Mouse (Mus musculus) heart, adult 2 months (tissue): ENCODE data around the gene Cep170. TPM values are rescaled to one million over a fixed set of nuclear protein-coding genes. Genes with fewer than 3 reads are reported as not detected.
A peak's percentile ranks its signal among the peaks of the same experiment; 100 is the strongest.

Experiments used
- DNase-seq, 2 experiments: peaks; one replicate each; pipeline ENCODE4 v3.0.0; 2021
- H3K27ac ChIP-seq: fragments of 200-600 bp; 2 replicates; pipeline ENCODE4 v1.8.1; 2022
- H3K27me3 ChIP-seq: fragments of 200-500 bp; 2 replicates; pipeline ENCODE4 v1.6.1; 2012; ENCODE audit warnings: mild to moderate bottlenecking, low read length, inconsistent platforms, mixed read lengths; ENCODE audit not compliant: control insufficient read depth, insufficient read depth
- H3K36me3 ChIP-seq: fragments of 200-500 bp; 2 replicates; pipeline ENCODE4 v1.6.1; 2012; ENCODE audit warnings: low read length, inconsistent platforms; ENCODE audit not compliant: control insufficient read depth, insufficient read depth
- H3K4me1 ChIP-seq: fragments of 200-500 bp; 2 replicates; pipeline ENCODE4 v1.6.1; 2011; ENCODE audit warnings: low read length; ENCODE audit not compliant: control insufficient read depth, insufficient read depth
- H3K4me3 ChIP-seq: fragments of 200-600 bp; 2 replicates; pipeline ENCODE4 v1.8.1; 2022
- H3K79me2 ChIP-seq: fragments of 200-500 bp; replicated peaks from 2 replicates; pipeline ENCODE4 v1.6.1; 2012; ENCODE audit warnings: mild to moderate bottlenecking, inconsistent platforms, low read length, moderate library complexity, mixed read lengths; ENCODE audit not compliant: control insufficient read depth, insufficient read depth
- H3K9ac ChIP-seq: fragments of 200-500 bp; 2 replicates; pipeline ENCODE4 v1.6.1; 2012; ENCODE audit warnings: low read depth, mild to moderate bottlenecking, control low read depth, inconsistent platforms, low read length, mixed read lengths
- CTCF ChIP-seq: fragments of 200-600 bp; IDR thresholded peaks from 2 replicates; pipeline ENCODE4 v1.8.1; 2022; ENCODE audit warnings: antibody characterized with exemption, mild to moderate bottlenecking, moderate library complexity
- EP300 ChIP-seq: fragments of 200-500 bp; IDR thresholded peaks from 2 replicates; pipeline ENCODE4 v1.6.1; 2011; ENCODE audit warnings: low read depth, low read length, control low read depth; ENCODE audit not compliant: insufficient read depth
- POLR2A ChIP-seq: fragments of 200-500 bp; IDR thresholded peaks from 2 replicates; pipeline ENCODE4 v1.6.1; 2011; ENCODE audit warnings: mild to moderate bottlenecking, low read depth, low read length, control low read depth; ENCODE audit not compliant: insufficient read depth
- WGBS: fragments of 180-500 bp; shearing (Covaris S2); methylation state at CpG from one replicate; pipeline ENCODE4 v1.1.7; 2018; 5-methylcytosine and 5-hydroxymethylcytosine counted together
- intact Hi-C: fragments of 180-260 bp; cut with DNase I; formaldehyde crosslinking; loops from one replicate; pipeline ENCODE4 v1.15.1; 2025
- polyA plus RNA-seq: library from polyadenylated mRNA; depleted of rRNA; stranded (reverse); fragments of >200 nt; gene quantifications from 2 replicates; pipeline ENCODE4 v1.2.3, GENCODE M21; 2012
- total RNA-seq, 2 experiments: library from RNA; stranded (reverse); gene quantifications; 2 replicates each; pipeline ENCODE4 v1.2.3; 2021

Gene Cep170
- total and polyA plus RNA-seq, 3 experiments = 5.8 to 22.9 (median 17.8) TPM

- intact Hi-C loops = no loop called here
- Histone ChIP-seq H3K36me3 (no peaks in the 10 kb centered on the region), H3K27ac (no peak overlapping the region), H3K79me2 (no peaks in the 10 kb centered on the region), H3K4me1 (no peaks in the 10 kb centered on the region; the same call in 1 of the 2 replicates), H3K27me3 (0 out of 2 replicates have a peak, but pooled peaks cover 3% of the 10 kb centered on the region), H3K9ac (no peak overlapping the region), H3K4me3 (no peak overlapping the region)
- WGBS = 71% methylated on average over 6 of the region's 6 CpGs
- TF ChIP-seq EP300 (no peak), CTCF (no peak), POLR2A (0 out of 2 replicates have a peak, but pooled peaks have one; percentile 14)
- no peak for DNase-seq
Observed at GRCm38 (mm10) chr1:176834880-176835279, 21.0 kb upstream of the Cep170 start.

- WGBS = 53% methylated on average over 3 of the region's 3 CpGs
- Histone ChIP-seq H3K9ac (no peak overlapping the region), H3K79me2 (no peaks in the 10 kb centered on the region), H3K36me3 (no peaks in the 10 kb centered on the region), H3K4me3 (no peak overlapping the region), H3K4me1 (no peaks in the 10 kb centered on the region; the same call in 1 of the 2 replicates), H3K27ac (no peak overlapping the region), H3K27me3 (0 out of 2 replicates have a peak, but pooled peaks cover 3% of the 10 kb centered on the region)
- DNase-seq = peak in 1 of 2 experiments; percentile 59
- intact Hi-C loops = no loop called here
- TF ChIP-seq CTCF (no peak), EP300 (no peak), POLR2A (no peak)
Observed at GRCm38 (mm10) chr1:176833948-176834347, 20.1 kb upstream of the Cep170 start.

- H3K27ac ChIP-seq = no peak overlapping the region
Observed at GRCm38 (mm10) chr1:176833257-176833656, 19.4 kb upstream of the Cep170 start.

GRCm38 (mm10) chr1:176832607-176833006 lies 18.7 kb upstream of the Cep170 start:
- Histone ChIP-seq H3K4me3 (no peak overlapping the region), H3K79me2 (no peaks in the 10 kb centered on the region), H3K4me1 (peaks cover 1% of the 10 kb centered on the region), H3K27me3 (0 out of 2 replicates have a peak, but pooled peaks cover 3% of the 10 kb centered on the region), H3K9ac (no peak overlapping the region), H3K27ac (no peak overlapping the region), H3K36me3 (peaks cover 6% of the 10 kb centered on the region)
- no peak for DNase-seq
- TF ChIP-seq CTCF = no peak
- TF ChIP-seq EP300 = no peak
- TF ChIP-seq POLR2A = no peak
- intact Hi-C loops = no loop called here
- WGBS = 28% methylated on average over 8 of the region's 8 CpGs

More at GRCm38 (mm10) chr1:176833257-176833656, 19.4 kb upstream of the Cep170 start:
- H3K79me2 ChIP-seq = no peaks in the 10 kb centered on the region
- no peak for TF ChIP-seq POLR2A
- TF ChIP-seq EP300 = no peak
- TF ChIP-seq CTCF = no peak
- intact Hi-C loops = no loop called here
- H3K4me3 ChIP-seq = no peak overlapping the region
- H3K9ac ChIP-seq = no peak overlapping the region
- H3K4me1 ChIP-seq = peaks cover 1% of the 10 kb centered on the region
- no peaks in the 10 kb centered on the region for H3K36me3 ChIP-seq
- DNase-seq = no peak
- 0 out of 2 replicates have a peak, but pooled peaks cover 3% of the 10 kb centered on the region for H3K27me3 ChIP-seq

GRCm38 (mm10) chr1:176832071-176832470 lies 18.2 kb upstream of the Cep170 start:
- H3K27ac ChIP-seq = no peak overlapping the region
- H3K4me3 ChIP-seq = no peak overlapping the region
- H3K27me3 ChIP-seq = 0 out of 2 replicates have a peak, but pooled peaks cover 3% of the 10 kb centered on the region
- intact Hi-C loops = no loop called here
- H3K4me1 ChIP-seq = peaks cover 3% of the 10 kb centered on the region
- peaks cover 6% of the 10 kb centered on the region for H3K36me3 ChIP-seq
- no peak overlapping the region for H3K9ac ChIP-seq
- WGBS = 49% methylated on average over 2 of the region's 2 CpGs
- TF ChIP-seq EP300 (no peak), POLR2A (no peak), CTCF (no peak)
- no peaks in the 10 kb centered on the region for H3K79me2 ChIP-seq
- no peak for DNase-seq

GRCm38 (mm10) chr1:176828666-176829065 lies 14.8 kb upstream of the Cep170 start:
- no peak overlapping the region for H3K4me3 ChIP-seq
- no peak for DNase-seq
- WGBS = 73% methylated on average over 12 of the region's 12 CpGs
- no peak for TF ChIP-seq POLR2A
- TF ChIP-seq EP300 = no peak
- no peak for TF ChIP-seq CTCF
- H3K36me3 ChIP-seq = peaks cover 7% of the 10 kb centered on the region
- no peak overlapping the region for H3K9ac ChIP-seq
- H3K27ac ChIP-seq = no peak overlapping the region; the same call in 1 of the 2 replicates
- no peaks in the 10 kb centered on the region for H3K27me3 ChIP-seq
- intact Hi-C loops = no loop called here
- H3K79me2 ChIP-seq = no peaks in the 10 kb centered on the region
- H3K4me1 ChIP-seq = peaks cover 7% of the 10 kb centered on the region
